Mouse (Mus musculus) retina, postnatal 7 days (tissue): ENCODE measurements at regions not wholly inside any gene's neighbourhood (a gene's known extent, or its start where the extent isn't known, plus 50 kb on each side); places are given as distances from the start of the nearest gene placed in this dataset.

Source experiments
- DNase-seq: peaks from one replicate; pipeline ENCODE4 v3.0.0-alpha.2; 2012; ENCODE audit warnings: low read depth, low spot score

- no peak for DNase-seq
Measured at GRCm38 (mm10) chr13:5211659-5212058, 602.7 kb upstream of the Akr1e1 start.

- no peak for DNase-seq
Measured at GRCm38 (mm10) chr13:5229476-5229875, 620.5 kb upstream of the Akr1e1 start.

- no peak for DNase-seq
Measured at GRCm38 (mm10) chr13:5234232-5234631, 625.3 kb upstream of the Akr1e1 start.

GRCm38 (mm10) chr13:5235391-5235790 is 625.9 kb upstream of the Klf6 start:
- DNase-seq: no peak

- DNase-seq: no peak
Measured at GRCm38 (mm10) chr13:5240541-5240940, 620.7 kb upstream of the Klf6 start.

- no peak for DNase-seq
Measured at GRCm38 (mm10) chr13:5242782-5243181, 618.5 kb upstream of the Klf6 start.

GRCm38 (mm10) chr13:5248671-5249391 is 612.5 kb upstream of the Klf6 start:
- DNase-seq: no peak

GRCm38 (mm10) chr13:5257891-5258660 is 603.2 kb upstream of the Klf6 start:
- DNase-seq: no peak

GRCm38 (mm10) chr13:5259760-5260159 is 601.5 kb upstream of the Klf6 start:
- no peak for DNase-seq

- DNase-seq: no peak
Measured at GRCm38 (mm10) chr13:5272506-5273192, 588.6 kb upstream of the Klf6 start.

GRCm38 (mm10) chr13:5276564-5276963 is 584.7 kb upstream of the Klf6 start:
- no peak for DNase-seq

GRCm38 (mm10) chr13:5289753-5290449 is 571.4 kb upstream of the Klf6 start:
- DNase-seq: no peak

GRCm38 (mm10) chr13:5302141-5302540 is 559.1 kb upstream of the Klf6 start:
- no peak for DNase-seq

GRCm38 (mm10) chr13:5306688-5307087 is 554.6 kb upstream of the Klf6 start:
- DNase-seq: no peak

- no peak for DNase-seq
Measured at GRCm38 (mm10) chr13:5313297-5313696, 548.0 kb upstream of the Klf6 start.

GRCm38 (mm10) chr13:5315011-5315410 is 546.3 kb upstream of the Klf6 start:
- no peak for DNase-seq

- no peak for DNase-seq
Measured at GRCm38 (mm10) chr13:5317941-5318856, 543.1 kb upstream of the Klf6 start.

GRCm38 (mm10) chr13:5345712-5346111 is 515.6 kb upstream of the Klf6 start:
- DNase-seq: no peak

- DNase-seq: no peak
Measured at GRCm38 (mm10) chr13:5347503-5348469, 513.5 kb upstream of the Klf6 start.
